Mouse (Mus musculus): ENCODE results near the gene Gm6525. TPM values are rescaled to one million over a fixed set of nuclear protein-coding genes. Genes with fewer than 3 reads are reported as not detected.

Gene Gm6525
- total RNA-seq (2014; fragmentation: Nextera tagmentation) (not detected in 2 replicates), total RNA-seq (2017) (0.47 and 1.1 TPM in 2 replicates)

GRCm38 (mm10) chr3:84173581-84174154 is at the start of gene Gm6525:
Gene Gm6525, plus strand, starts transcription at chr3:84174104.
- ATAC-seq (replicated peaks; ENCODE audit: low FRiP score, low TSS enrichment, poor library complexity, severe bottlenecking) = no peak

DNA sequence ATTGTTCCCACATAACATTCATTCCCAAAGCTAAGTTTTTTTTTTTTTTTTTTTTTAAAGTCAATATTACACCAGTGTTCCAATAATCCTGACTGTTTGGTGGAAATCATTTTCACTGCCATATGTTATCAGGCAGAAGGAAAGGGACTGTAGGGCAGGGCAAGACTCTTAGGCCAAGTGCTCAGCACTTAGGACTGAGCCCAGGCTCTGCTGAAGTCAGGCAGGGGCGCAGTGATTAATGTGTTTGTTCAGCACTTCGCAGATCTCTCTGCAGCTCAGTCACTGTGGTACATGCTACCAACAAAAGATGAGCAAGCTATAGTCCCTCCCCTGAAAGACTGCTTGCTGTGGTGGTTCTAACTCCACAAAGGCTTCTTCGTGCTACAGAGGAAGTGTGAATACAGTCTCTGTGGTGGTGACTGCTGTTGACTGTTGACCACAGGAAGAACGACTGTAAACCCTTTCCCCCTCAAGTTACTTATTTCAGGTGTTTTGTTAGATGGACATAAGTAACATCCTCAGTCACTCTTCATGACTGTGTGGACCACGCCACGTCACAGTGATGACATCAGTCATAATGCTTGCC is 48.1 kb upstream of the Gm6525 start:
- no peak for ATAC-seq (replicated peaks; ENCODE audit: low FRiP score, low TSS enrichment, poor library complexity, severe bottlenecking)

DNA sequence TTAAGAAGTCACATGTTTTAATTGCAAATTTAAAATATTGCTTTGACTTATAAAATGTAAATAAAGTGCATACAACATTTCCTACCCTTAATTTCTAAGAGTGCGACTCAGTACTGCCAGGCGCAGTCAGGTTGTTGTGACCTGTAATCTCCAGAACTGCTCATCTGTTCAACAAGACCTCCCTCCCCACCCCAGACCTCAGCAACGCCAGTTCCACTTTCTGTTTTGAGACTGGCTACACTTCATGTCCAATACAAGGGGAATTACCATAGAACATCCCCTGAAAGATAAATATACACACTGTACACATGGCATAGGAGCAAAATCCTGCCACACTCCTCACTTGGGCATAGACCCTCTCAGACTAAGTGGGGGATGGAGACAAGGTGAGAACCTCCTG is 47.2 kb upstream of the Gm6525 start:
- no peak for ATAC-seq (replicated peaks; ENCODE audit: low FRiP score, low TSS enrichment, poor library complexity, severe bottlenecking)

DNA sequence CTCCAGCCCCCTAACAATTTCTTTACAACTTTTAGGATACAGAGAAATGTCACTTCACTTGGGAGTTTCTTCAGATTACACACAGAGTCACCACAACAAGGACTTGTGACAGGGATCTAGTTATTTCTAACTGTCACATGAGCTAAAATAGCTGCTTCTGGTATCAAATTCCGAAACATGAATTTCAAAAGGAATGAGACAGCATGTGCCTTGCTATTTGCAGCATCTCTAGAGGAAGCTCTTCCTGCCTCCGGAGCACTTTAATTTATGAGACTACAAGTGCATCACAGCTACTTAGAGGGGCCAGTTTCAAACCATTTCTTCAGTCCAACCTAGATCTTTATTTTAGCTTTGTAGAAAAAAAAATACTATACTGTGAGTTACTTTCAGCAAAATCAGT is 46.5 kb upstream of the Gm6525 start:
- no peak for ATAC-seq (replicated peaks; ENCODE audit: low FRiP score, low TSS enrichment, poor library complexity, severe bottlenecking)

GRCm38 (mm10) chr3:84128871-84129870 is 44.7 kb upstream of the Gm6525 start:
- ATAC-seq (replicated peaks; ENCODE audit: low FRiP score, low TSS enrichment, poor library complexity, severe bottlenecking) = no peak

DNA sequence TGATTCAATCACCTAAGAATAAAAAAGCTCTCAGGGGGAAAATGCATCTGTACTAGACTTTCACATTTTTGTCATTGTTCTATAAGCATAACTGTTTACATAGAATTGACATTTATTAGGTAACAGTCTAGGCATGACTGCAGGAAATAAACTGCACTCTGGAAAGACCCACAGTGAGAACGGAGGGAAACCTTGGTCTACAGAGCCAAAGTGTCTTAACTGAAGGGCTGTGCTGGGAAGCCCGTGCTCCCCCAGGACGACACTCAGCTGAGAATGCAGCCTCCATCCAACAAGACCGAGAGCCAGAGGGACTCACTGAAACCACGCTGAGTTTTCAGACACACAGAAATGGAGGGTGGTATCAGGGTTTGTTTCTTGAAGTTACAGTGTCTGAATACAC is 43.1 kb upstream of the Gm6525 start:
- no peak for ATAC-seq (replicated peaks; ENCODE audit: low FRiP score, low TSS enrichment, poor library complexity, severe bottlenecking)

- ATAC-seq (replicated peaks; ENCODE audit: low FRiP score, low TSS enrichment, poor library complexity, severe bottlenecking) = no peak
These were observed 42.5 kb upstream of the Gm6525 start for GRCm38 (mm10) chr3:84131369-84131768.

GRCm38 (mm10) chr3:84135387-84135786 is 38.5 kb upstream of the Gm6525 start:
- peak; percentile 100 for ATAC-seq (replicated peaks; ENCODE audit: low FRiP score, low TSS enrichment, poor library complexity, severe bottlenecking)

DNA sequence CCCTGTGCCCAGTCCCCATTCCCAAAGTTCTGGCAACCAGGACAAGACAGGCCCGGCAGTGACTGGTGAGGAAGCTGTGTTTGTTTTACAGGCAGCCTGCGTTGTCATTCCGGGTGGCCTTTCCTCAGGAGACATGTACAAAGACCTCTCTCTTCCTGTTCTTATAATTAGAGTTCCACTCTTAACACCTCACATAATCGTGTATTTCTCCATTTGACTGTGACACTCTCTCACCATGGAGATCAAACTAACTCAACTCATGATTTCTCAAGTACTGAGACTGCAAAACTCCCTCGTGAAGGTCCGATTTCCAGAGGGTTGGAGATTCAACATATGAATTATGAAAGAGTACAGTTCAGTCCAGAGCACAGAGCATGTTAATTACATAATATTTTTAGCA is 38.0 kb upstream of the Gm6525 start:
- ATAC-seq (replicated peaks; ENCODE audit: low FRiP score, low TSS enrichment, poor library complexity, severe bottlenecking) = no peak

- ATAC-seq (replicated peaks; ENCODE audit: low FRiP score, low TSS enrichment, poor library complexity, severe bottlenecking) = peak; percentile 60
These were observed 37.4 kb upstream of the Gm6525 start for GRCm38 (mm10) chr3:84136509-84136908.

DNA sequence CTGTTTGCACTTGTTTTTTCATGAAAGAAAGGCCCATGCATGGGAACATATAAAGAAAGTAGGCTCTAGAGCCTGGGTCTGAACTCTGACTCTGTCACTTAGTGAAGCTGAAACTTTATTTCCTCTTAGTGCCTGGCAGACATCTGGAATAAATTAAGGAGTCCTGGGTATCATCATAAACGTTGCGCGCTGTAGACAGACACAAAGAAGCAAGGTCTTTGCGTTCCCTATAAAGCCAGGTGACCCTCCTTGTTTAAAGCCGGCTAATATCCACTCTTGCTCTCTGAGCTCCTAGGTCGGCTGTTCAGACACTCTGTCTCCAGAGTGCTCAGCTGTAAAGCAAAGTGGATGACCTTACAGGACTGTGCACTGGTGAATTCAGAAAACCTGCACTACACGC is 33.0 kb upstream of the Gm6525 start:
- no peak for ATAC-seq (replicated peaks; ENCODE audit: low FRiP score, low TSS enrichment, poor library complexity, severe bottlenecking)

DNA sequence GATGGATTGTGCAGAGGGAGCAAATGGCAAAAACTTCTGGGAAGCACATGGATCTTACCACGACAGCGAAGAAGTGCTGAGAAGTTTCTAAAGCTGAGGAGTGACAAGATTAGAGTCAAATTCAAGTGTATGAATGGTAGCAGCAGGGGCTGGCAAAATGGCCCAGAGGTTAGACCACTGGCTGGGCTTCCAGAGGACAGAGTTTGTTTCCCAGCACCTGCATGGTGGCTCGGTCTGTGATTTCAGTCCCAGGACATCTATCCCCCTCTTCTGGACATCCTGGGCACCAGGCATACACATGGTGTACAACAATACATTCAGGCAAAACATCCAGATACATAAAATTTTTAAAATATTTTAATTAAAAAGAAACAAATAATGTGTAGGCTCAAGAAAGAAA is 24.1 kb upstream of the Gm6525 start:
- no peak for ATAC-seq (replicated peaks; ENCODE audit: low FRiP score, low TSS enrichment, poor library complexity, severe bottlenecking)

- peak; percentile 38 for ATAC-seq (replicated peaks; ENCODE audit: low FRiP score, low TSS enrichment, poor library complexity, severe bottlenecking)
These were observed 19.2 kb upstream of the Gm6525 start for GRCm38 (mm10) chr3:84154721-84155141.

GRCm38 (mm10) chr3:84155146-84155545 is 18.8 kb upstream of the Gm6525 start:
- ATAC-seq (replicated peaks; ENCODE audit: low FRiP score, low TSS enrichment, poor library complexity, severe bottlenecking) = peak; percentile 44

DNA sequence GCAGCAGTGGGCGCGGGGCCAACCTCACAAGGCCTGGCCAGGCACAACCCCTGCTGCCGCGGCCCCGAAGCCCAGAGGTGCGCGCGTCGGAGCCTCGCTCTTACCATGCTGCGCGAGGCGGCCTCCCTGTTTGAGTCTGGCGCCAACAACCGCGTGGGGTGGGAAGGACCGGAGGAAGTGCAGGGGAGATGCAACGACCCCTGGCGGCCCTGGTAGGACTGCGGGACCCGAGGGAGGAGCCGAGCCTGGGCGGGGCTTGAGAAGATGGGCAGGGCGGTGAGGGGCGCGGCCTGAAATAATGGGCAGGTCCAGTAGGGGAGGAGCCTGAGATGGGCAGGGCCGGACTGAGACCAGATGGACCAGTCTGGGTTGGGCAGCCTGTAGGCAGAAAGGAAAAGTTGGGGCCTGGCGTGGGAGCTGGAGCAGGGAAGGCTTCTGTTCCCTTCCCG is 18.3 kb upstream of the Gm6525 start, which contains the start of gene Mnd1:
Gene Mnd1 (minus strand): TSS at position 229 of the 449 bp plus-strand sequence.
- peak; percentile 98 for ATAC-seq (replicated peaks; ENCODE audit: low FRiP score, low TSS enrichment, poor library complexity, severe bottlenecking)

- no peak for ATAC-seq (replicated peaks; ENCODE audit: low FRiP score, low TSS enrichment, poor library complexity, severe bottlenecking)
These were observed 17.8 kb upstream of the Gm6525 start for GRCm38 (mm10) chr3:84156105-84156504.

- no peak for ATAC-seq (replicated peaks; ENCODE audit: low FRiP score, low TSS enrichment, poor library complexity, severe bottlenecking)
These were observed 16.9 kb upstream of the Gm6525 start for GRCm38 (mm10) chr3:84157011-84157410.

DNA sequence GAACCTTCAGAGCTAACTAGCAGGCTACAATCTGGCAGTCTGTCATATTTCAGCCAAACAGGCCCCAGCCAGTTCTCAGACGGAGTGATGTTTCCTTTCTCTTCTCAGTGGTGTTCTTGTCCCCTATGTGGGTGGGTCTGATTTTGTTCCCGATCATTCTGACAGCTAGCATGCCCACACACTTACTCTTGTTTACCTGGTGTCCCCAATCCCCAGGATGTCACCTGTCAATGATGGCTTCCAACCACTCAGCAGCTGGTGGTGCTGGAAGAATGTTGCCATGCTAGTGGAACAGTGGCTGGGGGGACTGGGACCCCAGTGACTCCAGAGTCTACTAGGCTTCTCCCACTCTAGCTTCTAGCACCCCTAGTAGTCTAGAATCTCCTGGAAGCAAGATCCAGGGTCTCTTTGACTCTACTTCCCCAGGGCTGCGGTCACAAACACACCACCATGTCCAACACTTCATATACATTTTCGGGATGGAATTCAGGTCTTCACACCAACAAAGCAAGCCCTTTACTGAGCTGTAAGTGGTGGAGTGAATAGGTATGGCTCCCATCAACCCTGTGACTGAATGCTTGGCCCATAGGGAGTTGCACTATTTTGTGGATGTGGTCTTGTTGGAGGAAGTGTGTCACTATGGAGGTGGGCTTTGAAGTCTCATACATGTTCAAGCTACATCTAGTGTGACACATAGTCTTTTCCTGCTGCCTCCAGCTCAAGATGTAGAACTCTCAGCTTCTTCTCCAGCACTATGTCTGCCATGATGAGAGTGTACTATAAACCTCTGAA is 16.1 kb upstream of the Gm6525 start:
- ATAC-seq (replicated peaks; ENCODE audit: low FRiP score, low TSS enrichment, poor library complexity, severe bottlenecking) = no peak

DNA sequence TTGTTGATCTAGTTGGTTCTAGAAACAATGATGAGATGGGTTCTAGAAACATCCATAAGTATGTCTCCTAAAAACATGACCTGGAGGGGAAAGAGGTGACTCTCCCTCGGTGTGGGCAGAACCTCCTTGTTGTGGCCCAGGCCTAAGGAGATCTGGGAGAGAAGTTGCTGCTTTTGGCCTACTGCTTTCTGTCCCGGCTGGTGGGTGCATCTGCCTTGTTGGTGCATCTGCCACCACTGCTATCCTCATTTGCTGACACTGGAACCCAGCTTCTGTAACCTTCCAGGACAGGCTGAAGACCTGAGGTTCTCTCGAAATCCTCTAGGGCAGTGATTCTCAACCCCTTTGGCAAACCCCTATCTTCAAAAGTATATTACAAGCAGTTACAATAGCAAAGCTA is 8.5 kb upstream of the Gm6525 start:
- no peak for ATAC-seq (replicated peaks; ENCODE audit: low FRiP score, low TSS enrichment, poor library complexity, severe bottlenecking)
